In genomic region chr17:62961596-62962291, GRCm38 (mm10) we compare ENCODE assay signal across 12 mouse cellular contexts.
A peak's percentile ranks its signal among the peaks of the same experiment; 100 is the strongest.
DNase-seq lines count a peak whose midpoint lies in the region; ATAC-seq and TF ChIP-seq lines count a peak whose summit lies in the region.
"Had no signal": no experiment of that assay in that cellular context is flagged by ENCODE, and none has a peak within 500 bp of the region (broad histone marks: within the 10 kb centered on the region; RNA-seq: fewer than 3 reads in every experiment).

No protein-coding gene starts in this region.

- H3K27me3 ChIP-seq in embryonic facial prominence, embryonic 10.5 days (replicated peaks; ENCODE audit: low read depth, poor library complexity, severe bottlenecking) = no peaks in the 10 kb centered on the region
- no peaks in the 10 kb centered on the region for H3K27me3 ChIP-seq in forebrain, embryonic 11.5 days (ENCODE audit: control insufficient read depth, insufficient read depth, low read length)
- H3K27me3 ChIP-seq in hindbrain, embryonic 10.5 days (ENCODE audit: insufficient read depth, poor library complexity, severe bottlenecking) = no peaks in the 10 kb centered on the region
- H3K27me3 ChIP-seq: hindbrain, embryonic 15.5 days had no signal

- no peak overlapping the region for H3K9ac ChIP-seq in forebrain, embryonic 11.5 days (ENCODE audit: low read length)
- H3K9ac ChIP-seq: hindbrain, embryonic 15.5 days had no signal

- no peaks in the 10 kb centered on the region for H3K9me3 ChIP-seq in embryonic facial prominence, embryonic 10.5 days
- no peaks in the 10 kb centered on the region for H3K9me3 ChIP-seq in forebrain, embryonic 11.5 days (ENCODE audit: control insufficient read depth, low read length)
- H3K9me3 ChIP-seq in hindbrain, embryonic 10.5 days = no peaks in the 10 kb centered on the region
- H3K9me3 ChIP-seq: heart, embryonic 10.5 days; hindbrain, embryonic 15.5 days had no signal

- intact Hi-C loops in left cerebral cortex, adult 2 months (cut with DNase I) = no loop called here
- intact Hi-C loops in left cerebral cortex, postnatal 4 days (cut with DNase I) = no loop called here

- no peak for TF ChIP-seq CTCF in left cerebral cortex, adult 2 months (IDR thresholded peaks at IDR 0.05)

- H3K4me2 ChIP-seq in forebrain, embryonic 11.5 days (ENCODE audit: low read depth, low read length, severe bottlenecking) = no peak overlapping the region
- H3K4me2 ChIP-seq: hindbrain, embryonic 15.5 days had no signal

- ATAC-seq in forebrain, embryonic 11.5 days (replicated peaks; ENCODE audit: low FRiP score) = no peak

- no peak overlapping the region for H3K27ac ChIP-seq in left cerebral cortex, adult 2 months
- H3K27ac ChIP-seq in embryonic facial prominence, embryonic 10.5 days (replicated peaks) = peak overlapping the region; percentile 77
- H3K27ac ChIP-seq in forebrain, embryonic 11.5 days (ENCODE audit: low read depth, low read length) = no peak overlapping the region
- H3K27ac ChIP-seq in hindbrain, embryonic 10.5 days = no peak overlapping the region
- H3K27ac ChIP-seq: heart, embryonic 10.5 days; hindbrain, embryonic 15.5 days had no signal

- DNase-seq in left cerebral cortex, adult 2 months (ENCODE audit: extremely low spot score in 1 of 2, low spot score in 2 of 2) = no peak
- no peak for DNase-seq in left cerebral cortex, postnatal 4 days
- peak; percentile 60 for DNase-seq in embryonic facial prominence, embryonic 10.5 days (ENCODE audit: low spot score)
- DNase-seq in fibroblast of lung, adult 2 months (ENCODE audit: low read depth) = peak; percentile 71
- peak; percentile 26 to 35 for DNase-seq in kidney, postnatal 4 days
- no peak for DNase-seq in cerebellum, postnatal 4 days (ENCODE audit: low spot score in 2 of 2)
- DNase-seq in forebrain, embryonic 11.5 days (ENCODE audit: low spot score) = no peak
- no peak for DNase-seq in hindbrain, embryonic 10.5 days (ENCODE audit: low spot score)
- DNase-seq: lung, adult 2 months; right cerebral cortex, postnatal 25 days had no signal

- H3K4me1 ChIP-seq in embryonic facial prominence, embryonic 10.5 days = peaks cover 47% of the 10 kb centered on the region
- no peaks in the 10 kb centered on the region for H3K4me1 ChIP-seq in forebrain, embryonic 11.5 days (replicated peaks; ENCODE audit: control insufficient read depth, insufficient read depth, low read length)
- peaks cover 9% of the 10 kb centered on the region for H3K4me1 ChIP-seq in hindbrain, embryonic 10.5 days (replicated peaks)
- H3K4me1 ChIP-seq: hindbrain, embryonic 15.5 days had no signal

- 64% methylated on average over 19 of the region's 19 CpGs for WGBS in embryonic facial prominence, embryonic 10.5 days
- WGBS in forebrain, embryonic 11.5 days = 82% methylated on average over 19 of the region's 19 CpGs
- 80% methylated on average over 19 of the region's 19 CpGs for WGBS in hindbrain, embryonic 10.5 days

- H3K36me3 ChIP-seq in embryonic facial prominence, embryonic 10.5 days (replicated peaks) = no peaks in the 10 kb centered on the region
- no peaks in the 10 kb centered on the region for H3K36me3 ChIP-seq in forebrain, embryonic 11.5 days (ENCODE audit: control insufficient read depth, insufficient read depth, low read length)
- H3K36me3 ChIP-seq in hindbrain, embryonic 10.5 days = no peaks in the 10 kb centered on the region
- H3K36me3 ChIP-seq: heart, embryonic 10.5 days; hindbrain, embryonic 15.5 days had no signal

- 0 out of 2 replicates have a peak overlapping the region, but pooled peaks have one; percentile 1 for H3K4me3 ChIP-seq in left cerebral cortex, adult 2 months
- no peak overlapping the region for H3K4me3 ChIP-seq in embryonic facial prominence, embryonic 10.5 days
- no peak overlapping the region for H3K4me3 ChIP-seq in forebrain, embryonic 11.5 days (ENCODE audit: low read depth, low read length)
- H3K4me3 ChIP-seq in hindbrain, embryonic 10.5 days = no peak overlapping the region
- H3K4me3 ChIP-seq: heart, embryonic 10.5 days; hindbrain, embryonic 15.5 days had no signal

Comparison
In these comparisons a context has a peak if more than half of its experiments do, and no peak if none do; other contexts are left out.
1. DNase-seq: peak in embryonic facial prominence, embryonic 10.5 days (single experiment), fibroblast of lung, adult 2 months (single experiment) and kidney, postnatal 4 days (2 of 2); none in left cerebral cortex, adult 2 months (0 of 2), left cerebral cortex, postnatal 4 days (single experiment), cerebellum, postnatal 4 days (0 of 2), forebrain, embryonic 11.5 days (single experiment) and hindbrain, embryonic 10.5 days (single experiment).